Mouse (Mus musculus) thymus, postnatal 14 days (tissue): Measurements from ENCODE around the gene Iqcj.

ENCODE experiments used
- DNase-seq: peaks from one replicate; pipeline ENCODE4 v3.0.0; 2021

Iqcj gene

DNA sequence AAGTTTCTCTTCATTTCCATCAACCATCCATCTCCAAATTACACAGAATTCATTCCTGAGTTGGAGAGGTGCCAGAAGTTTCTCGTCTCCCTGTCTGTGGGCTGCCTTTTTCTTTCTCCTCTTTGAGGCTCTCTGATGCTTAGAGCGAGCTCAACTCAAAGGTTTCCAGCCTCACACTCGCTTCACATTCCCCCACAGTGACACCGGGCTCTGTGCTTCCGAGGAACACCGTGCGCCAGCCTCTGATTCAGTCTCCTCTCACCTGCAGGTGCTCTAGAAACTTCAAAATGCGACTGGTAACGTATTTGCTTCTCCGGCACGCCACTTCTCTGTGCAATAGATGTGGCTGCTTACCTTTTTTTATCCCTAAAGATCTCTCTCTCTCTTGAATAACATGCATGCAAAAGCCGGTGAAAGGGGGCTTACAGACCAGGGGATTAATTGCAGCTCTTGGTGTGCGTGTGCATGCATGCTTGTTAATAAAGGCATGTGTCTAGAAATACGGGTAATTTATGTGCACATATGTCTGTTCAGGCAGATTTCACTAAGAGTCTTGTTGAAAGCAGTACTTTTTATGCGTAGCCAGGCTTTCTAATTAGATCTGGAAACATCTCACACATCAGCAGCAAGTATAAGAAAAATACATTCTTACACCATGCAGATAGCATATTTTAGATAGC lies at the start of gene Iqcj, which contains the start of gene Iqschfp:
TSS of gene Iqcj (plus strand) at position 195 of the 680 bp plus-strand sequence.
TSS of gene Iqschfp (plus strand) at position 207 of the 680 bp plus-strand sequence.
- no peak for DNase-seq

DNA sequence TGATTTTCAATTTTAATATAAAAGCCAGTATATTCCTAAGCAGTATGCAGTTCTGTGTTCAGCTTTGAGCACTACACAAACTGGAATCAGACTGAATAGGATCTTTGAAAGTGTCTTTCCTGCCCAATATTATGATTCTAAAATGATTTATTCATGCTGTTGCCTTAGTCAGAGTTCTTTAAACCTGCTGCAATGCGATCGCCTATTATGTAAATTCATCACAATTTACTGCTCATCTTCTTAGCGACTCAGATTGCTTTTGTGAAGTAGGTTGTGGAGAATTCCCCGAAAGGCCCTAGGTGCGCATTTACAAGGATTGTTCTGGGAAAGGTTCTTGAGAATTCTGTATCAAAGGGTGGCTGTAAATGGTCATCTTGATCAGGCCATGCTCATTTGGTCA lies 39.6 kb upstream of the Iqcj start:
- DNase-seq = no peak

DNA sequence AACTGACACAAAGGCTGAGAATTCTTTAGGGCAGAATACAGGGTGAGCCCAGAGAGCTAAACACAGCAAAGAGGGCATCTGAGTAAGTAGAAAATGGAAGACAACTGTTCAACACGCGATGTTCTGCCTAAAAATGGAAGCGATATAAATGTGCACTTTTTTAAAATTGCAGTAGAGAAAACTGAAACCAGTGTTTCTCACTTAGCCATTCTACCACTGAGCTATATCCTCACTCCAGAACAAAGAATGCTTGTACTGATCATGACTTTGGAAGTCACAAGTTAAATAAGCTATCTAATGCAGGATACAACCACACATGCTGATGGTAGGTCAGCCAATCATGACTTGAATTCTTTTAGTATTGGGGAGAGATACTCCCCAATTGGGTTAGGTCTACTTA lies 30.5 kb upstream of the Iqcj start:
- no peak for DNase-seq

DNA sequence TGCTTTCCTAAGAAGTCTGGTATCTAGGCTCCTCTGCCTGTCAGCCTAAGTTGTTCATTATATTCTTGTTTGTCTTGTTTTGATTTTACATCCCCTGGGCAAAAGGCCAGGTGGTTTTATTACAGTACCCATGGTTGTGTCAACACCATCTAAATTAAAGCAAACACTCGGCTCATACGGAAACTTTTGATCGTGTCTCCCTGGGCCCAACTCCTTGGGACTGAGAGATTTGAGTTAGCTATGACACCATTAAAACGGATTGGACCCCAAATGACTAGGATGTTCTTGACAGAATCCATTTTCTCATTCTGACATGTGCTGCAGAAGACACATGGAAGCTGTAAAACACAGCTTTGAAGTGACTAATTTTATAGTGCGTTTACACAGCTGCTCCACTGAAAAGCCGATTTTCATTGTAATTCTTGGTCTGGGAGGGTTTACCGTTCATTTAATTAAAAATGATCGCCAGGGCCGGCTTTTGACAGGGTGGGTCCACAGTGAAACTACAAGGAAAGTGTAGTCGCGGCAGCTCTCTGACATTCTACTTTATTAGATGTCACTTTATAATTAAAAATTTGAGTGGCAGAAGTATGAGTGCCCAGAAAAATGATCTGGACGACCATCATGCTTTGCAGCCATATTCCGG lies 24.5 kb upstream of the Iqcj start:
- DNase-seq = no peak

DNA sequence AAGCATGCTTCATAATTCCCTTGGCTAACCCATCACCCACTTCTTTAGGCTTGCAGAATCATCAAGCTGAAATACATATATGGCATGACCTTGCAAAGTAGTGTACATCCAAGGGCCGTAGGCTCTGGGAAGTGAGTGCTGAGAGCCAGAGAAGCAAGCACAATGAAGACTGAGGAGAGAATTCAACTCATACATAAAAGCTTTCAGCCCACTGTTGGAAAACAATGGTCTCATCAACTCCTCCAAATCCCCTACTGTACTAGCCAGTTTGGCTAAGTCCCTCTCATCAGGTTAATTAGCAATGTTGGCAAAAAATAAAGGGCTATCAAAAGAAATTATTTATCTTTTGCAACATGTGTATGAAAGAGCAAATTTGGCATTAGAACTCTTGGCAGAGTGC lies 22.6 kb upstream of the Iqcj start:
- DNase-seq = no peak

DNA sequence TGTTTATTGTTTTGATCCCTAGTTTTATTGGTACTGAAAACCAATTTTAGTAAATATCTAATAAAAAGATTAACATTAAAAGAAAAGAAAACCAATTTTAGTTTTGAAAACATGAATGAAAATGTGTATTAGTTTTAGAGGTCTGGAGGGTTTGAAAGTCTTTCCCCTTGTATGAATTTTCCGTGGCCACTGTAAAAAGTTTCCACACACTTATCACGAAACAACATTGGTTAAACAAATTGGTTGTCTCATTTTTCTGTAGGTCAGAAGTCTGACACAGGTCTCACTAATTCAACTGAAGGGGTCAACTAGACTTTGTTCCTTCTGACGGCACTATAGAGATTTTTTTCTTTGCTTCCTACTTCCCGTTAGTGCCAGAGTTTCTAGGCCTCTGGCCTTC lies 14.8 kb upstream of the Iqcj start:
- no peak for DNase-seq

DNA sequence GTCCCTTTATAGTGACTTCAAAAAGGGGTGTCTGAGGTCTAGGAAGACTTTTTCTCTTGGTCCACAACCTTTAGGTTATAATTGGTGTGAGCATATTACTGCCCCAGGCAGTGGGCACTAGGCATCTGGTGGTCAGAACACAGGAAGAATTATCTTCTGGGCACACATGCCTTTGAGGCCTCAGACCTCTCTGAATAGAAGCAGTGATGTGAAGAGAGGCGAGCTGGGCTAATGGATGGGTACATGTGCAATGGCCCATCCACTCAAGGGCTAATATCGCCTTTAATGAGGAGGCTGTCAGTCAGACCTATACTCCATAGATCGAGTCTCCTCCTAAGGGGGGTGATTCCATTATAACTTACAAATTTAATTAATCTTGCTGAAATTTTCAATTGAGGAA lies 7.7 kb upstream of the Iqcj start:
- no peak for DNase-seq

DNA sequence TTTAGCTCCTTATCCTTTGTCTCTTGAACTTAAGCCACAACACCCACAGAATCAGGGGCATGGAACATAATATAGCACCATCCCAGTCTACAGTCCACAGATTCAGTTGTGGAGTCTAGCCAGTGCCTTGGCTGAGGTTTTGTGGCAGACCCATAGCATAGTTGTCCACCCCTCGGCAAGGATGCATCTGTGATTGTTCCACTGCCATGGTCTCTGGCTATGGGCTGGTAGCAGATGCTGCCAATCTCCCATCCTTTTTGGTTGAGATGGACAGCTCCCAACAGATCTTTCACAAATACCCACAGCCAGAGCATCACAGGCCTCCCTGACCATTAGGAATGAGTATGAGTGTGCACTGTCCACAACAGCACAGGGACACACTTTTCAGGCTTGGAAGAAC lies 5.8 kb upstream of the Iqcj start:
- DNase-seq = no peak

DNA sequence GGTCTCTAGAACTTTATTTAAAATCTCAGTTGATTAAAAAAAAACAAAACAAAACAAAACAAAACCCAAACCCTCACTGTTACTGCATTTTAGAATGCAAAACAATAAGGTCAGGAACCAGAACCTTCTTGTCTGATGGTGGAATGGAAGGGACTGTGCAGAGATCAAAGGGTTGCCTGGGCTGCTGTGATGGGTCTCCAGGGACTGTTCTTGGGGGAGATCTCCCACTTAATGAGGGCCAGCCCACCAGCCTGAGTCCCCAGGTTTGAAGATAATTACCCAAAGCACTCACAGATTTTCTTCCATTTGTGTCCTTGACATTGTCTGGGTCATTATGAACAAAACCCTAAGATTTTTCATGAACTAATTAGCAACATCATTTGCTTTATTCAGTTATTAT lies 4.8 kb upstream of the Iqcj start:
- DNase-seq = no peak

DNA sequence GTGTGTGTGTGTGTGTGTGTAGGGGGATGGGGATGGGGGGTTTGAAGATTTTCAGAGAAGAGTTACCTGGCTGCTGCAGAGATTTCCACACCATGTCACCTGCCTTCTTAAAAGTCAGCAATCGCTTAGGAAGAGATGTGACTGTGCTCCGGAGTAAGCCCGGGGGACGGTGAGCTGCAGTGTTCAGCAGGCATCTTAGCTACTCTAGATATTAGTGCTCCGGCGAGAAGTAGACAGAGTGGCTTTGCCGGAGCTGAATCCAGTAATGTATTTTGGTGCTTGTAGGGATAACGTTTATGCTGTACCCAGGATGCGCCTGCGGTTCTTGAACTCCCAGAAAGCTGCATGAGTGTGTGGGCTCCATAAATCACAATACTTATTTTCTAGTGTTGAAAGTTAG lies 748 bp downstream of the Iqcj start:
- no peak for DNase-seq

DNA sequence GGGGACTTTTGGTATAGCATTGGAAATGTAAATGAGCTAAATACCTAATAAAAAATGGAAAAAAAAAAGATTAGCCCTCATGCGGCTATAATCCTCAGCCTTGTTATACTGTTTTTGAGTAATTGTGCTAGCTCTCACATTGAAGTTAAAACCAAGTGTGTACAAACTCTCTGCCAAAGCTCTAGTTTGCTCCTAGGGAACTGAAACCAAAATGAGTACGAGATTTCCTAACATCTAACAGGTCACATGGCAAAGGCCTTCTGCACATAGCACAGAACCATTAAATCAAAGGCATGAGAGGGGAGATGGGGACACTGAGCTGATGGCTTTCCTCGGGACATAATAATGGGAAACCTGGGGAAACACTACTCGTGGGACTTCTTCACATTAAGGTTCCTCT lies 10.5 kb downstream of the Iqcj start:
- no peak for DNase-seq

DNA sequence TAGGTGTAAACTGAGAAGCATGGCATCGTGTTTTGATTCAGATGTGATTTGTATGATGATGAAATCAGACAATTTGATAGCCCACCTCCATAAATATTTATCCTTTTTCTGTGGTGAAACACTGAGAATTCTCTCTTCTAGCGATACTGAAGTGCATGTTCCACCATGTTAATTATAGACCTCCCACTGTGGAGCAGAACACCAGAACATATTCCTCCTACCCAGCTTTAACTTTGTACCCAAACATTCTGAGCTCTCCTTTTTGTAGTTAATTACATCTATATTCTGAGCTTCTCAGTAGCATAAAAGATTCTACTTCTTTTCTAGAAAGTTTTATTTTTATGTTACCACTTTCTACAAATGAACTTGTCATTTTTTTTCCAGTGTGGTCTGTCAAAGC lies 16.6 kb downstream of the Iqcj start:
- DNase-seq = no peak

DNA sequence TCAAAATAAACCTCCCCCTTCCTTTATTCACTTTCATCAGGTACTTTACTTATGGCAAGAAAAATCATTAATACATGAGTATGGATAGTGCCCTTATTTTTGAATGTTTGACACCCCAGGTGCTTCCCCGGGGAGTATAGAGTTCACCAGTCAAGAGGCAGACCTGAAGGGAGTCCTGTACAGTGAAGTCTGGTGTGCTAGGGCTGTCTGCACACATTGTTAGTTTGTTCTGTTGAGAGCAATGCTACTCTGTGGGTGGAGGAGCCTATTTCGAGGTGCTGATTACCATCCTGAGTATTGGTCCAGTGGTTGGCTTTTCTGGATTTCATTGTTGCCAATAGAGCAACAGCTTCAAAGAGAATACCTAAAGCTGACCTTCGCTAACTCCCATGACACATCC lies 26.1 kb downstream of the Iqcj start:
- no peak for DNase-seq

DNA sequence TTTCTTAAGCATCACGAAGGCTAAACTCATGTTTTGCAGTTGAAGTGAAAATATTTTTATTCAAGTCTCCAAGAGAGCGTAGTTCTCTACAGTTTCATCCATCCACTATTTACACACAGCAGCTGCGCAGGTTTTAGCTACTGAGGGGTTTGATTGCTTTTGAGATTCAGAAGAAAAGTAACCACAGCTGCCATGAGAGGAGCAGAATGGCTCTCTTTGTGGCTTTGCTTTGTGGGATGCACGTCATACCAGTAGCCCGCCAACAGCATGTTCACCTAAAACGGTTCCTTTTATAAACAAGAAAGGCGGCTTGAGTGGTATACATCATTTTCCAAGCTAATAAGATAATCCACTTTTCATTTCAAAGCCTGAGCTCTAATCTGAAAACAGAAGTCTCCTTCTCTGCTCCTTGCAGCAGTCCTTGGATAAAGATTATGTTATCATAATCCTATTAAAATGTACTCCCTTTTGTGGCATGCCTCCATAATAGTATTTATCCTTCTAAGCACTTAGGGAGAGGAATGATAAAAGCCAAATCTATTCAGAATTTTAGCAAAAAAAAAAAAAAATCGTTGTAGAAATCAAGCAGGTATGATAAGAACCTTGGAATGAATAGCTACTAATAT lies 26.7 kb downstream of the Iqcj start:
- peak; percentile 48 for DNase-seq

DNA sequence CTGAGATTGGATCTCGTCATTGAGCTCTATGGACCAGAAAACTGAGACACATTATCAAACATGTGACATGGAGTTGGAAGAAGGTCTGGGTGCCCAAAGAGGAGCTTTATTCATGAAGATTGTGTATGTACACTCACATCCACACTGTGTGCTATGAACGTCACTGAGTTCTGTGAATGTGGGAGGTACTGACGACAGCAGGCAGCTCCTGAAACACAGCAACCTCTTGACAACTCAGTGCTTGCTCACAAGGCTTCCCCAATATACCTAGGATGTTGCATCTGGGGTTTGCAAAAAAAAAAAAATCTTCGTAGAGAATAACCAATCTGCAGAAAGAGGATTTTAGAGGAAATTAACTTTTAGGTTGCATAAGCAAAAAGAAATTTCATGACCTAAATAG lies 31.1 kb downstream of the Iqcj start:
- no peak for DNase-seq

DNA sequence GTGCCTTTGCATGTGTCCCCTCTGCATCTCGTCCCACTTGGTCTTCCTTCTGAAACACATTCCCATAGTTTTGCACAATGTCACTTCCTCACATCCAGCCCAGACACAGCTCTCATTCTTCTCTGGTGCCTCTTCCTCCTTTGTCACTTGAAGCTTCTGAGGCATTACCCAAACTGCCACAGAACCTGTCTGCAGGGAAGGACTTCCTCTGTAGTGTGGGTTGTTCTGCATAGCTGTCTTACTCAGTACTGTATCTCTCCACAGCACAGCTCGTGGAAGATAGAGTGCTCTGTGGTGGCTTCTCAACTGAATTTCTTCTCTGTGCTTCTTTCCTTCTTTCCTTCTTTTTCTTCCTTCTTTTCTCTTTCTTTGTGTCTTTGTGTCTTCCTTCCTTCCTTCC lies 33.4 kb downstream of the Iqcj start:
- peak; percentile 34 for DNase-seq

DNA sequence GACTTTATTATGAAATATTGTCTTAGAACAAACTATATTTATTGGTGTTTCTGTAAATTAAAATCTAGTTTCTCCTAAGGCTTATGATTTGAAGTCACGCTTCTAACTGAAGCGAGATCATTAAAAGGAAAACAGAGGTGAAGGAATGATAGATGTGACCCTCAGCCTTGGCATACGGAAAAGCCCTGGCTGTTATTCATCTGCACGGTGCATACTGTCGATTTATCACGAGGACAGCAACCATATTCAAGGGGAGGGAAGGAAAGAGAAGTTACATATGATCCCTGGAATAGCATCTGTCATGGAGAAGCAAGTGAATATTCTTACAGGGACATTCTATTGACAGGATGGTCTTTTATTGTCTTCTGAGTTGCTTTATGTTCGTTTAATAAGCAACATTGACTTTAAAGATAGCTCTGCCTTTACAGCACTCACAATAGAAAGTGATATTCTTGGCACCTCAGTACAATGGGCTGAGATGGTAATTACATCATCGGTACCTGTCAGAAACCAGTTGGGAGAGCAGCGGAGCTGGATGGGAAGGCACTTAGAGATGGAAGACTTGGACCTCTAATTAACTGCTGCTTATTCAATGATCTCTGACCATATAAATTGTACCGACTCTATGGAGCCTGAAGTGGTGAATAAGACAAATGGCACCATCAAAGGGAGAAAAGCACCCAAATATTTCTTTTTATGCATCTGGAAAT lies 38.6 kb downstream of the Iqcj start:
- DNase-seq = no peak

DNA sequence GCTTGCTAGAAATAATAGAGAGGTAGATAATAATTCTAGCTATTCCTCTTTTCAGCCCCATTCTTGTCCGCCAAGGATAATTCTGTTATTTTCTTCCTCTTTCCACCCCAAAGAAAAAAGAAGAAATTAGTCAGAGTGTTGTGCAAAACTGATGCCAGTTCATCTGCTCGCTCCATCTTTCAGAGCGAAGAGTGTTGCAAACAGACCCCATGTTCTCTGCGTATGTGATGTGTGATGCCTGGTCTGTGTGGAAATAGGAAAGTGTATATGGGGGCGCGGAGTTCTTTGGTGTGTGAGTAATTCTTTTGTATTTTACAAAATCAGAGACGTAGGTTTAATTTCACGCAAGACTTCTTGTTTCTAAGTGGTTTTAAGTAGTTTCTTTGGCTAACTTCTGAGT lies 39.2 kb downstream of the Iqcj start:
- no peak for DNase-seq

DNA sequence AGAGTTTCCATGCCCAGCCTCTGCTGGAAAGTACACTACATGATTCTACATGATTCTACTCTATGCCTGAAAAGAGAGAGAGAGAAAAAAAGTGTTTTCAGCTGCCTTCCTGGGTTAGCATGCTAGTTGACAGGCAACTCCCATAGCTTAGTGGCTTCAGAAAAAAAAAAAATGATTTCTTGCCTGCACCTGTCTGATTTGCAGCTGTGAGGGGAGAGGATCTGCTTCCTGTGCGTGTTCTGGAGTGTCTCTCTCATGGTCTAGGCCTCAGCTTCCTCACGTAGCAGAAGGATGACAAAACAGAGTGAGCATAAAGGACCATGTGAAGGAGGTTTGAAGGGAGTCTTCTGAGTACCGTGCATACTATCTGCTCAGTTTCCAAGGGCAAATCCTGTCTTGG lies 39.9 kb downstream of the Iqcj start:
- peak; percentile 39 for DNase-seq

DNA sequence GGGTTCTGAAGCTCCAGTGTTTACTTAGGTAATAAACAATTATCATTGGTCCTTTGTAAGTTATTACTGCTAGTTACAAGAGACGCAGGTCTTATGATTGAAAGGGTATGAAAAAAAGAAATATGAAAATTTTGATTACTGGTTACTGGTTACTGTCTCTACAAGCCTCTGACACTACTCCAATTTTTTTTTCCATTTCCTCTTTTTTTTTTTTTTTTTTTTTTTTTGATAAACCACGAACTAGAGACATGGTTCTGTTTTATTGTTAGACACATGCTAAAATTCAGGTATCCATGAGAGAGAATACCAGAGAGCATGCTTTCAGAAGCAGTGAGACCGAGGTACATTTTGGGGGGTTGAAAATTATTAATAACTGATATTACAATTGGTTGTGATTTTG lies 43.8 kb downstream of the Iqcj start:
- no peak for DNase-seq

DNA sequence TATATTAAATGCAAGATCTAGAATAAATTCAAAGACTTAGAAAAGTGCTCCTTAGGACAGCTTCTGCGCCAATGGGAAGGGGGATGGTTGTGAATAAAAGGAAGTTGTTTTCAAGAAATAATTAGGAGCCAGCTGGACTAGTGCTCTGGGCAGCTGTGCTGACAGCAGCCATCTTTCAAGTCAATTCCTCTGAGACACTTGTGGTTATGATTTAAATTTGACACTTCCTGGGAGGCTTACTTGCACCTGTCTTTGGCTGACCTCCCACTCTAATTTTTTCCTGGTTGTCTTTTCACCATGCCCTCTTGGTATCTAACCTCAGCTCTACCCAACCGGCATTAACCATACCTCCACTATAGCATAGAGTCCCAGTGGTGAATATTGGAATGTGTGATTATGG lies 55.0 kb downstream of the Iqcj start:
- DNase-seq = no peak

DNA sequence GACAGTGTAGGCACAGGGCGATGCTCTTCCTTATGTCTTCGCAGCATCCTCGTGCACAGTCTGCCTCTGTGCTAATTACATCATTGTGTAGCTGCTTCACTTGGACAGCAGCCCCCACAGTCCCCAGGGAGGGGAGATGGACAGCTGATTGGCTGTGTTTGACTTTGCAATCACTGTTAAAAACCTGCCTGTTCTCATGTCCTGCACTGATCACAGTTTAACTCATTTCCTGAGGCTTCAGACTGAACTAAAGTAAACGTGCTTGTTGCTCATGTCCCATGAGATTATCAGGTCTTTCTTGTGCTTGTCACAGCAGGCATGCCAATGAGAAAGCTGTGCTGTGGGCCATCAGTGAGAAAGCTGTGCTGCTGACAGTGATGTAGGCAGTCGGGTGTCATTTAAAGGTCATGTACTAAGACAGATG lies 60.5 kb downstream of the Iqcj start:
- no peak for DNase-seq

DNA sequence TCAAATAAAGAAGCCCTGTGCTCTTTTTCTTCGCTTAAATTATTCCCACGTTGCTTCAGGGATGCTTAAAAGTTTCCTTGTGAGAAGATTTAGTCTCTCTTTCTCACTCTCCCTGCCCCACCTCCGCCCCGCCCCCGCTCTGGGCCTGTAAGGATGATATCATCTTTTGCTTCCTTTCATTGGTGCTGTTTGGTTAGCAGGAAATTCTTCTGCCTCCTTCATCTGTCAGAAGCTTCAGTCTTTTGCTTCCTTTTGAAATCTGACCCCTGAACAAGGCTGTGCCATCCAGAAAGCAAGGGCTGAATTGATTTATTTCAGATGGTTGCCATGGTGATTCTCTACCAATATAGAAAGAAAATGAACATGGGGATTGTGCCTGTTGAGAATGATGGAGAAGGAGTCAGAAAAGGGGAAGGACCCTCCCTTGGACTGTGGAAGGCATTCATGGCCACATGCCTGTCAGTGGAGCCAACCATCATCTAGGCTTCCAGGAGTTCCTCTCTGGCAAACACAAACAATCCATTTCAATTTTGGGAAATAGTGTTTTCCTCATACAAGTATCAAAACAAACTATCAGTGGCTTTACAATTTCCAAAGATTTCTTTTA lies 62.5 kb downstream of the Iqcj start:
- peak; percentile 64 for DNase-seq
